Mouse (Mus musculus) left cerebral cortex, adult 2 months (tissue): ENCODE measurements around the gene Samd14. TPM values are rescaled to one million over a fixed set of nuclear protein-coding genes. Genes with fewer than 3 reads are reported as not detected.
A peak's percentile ranks its signal among the peaks of the same experiment; 100 is the strongest.
"Not testable (repeated sequence)": the region's sequence is repeated elsewhere in the genome, so short reads cannot be mapped to it uniquely, and the experiment has no call there.

Experiments
- DNase-seq, 2 experiments: peaks; one replicate each; pipeline ENCODE4 v3.0.0; 2021 to 2022; ENCODE audit warnings: low spot score in 2 of 2, mixed read lengths in 1 of 2; ENCODE audit errors: extremely low spot score in 1 of 2
- H3K27ac ChIP-seq: fragments of 200-600 bp; 2 replicates; pipeline ENCODE4 v1.8.1; 2022
- H3K4me3 ChIP-seq: fragments of 200-600 bp; 2 replicates; pipeline ENCODE4 v1.8.1; 2022
- CTCF ChIP-seq: fragments of 200-600 bp; IDR thresholded peaks from 2 replicates; pipeline ENCODE4 v1.8.1; 2022; ENCODE audit warnings: antibody characterized with exemption, mild to moderate bottlenecking, moderate library complexity
- intact Hi-C: fragments of 180-260 bp; cut with DNase I; formaldehyde crosslinking; loops from one replicate; pipeline ENCODE4 v1.15.1; 2025
- total RNA-seq, 2 experiments: library from RNA; stranded (reverse); gene quantifications; 2 replicates each; pipeline ENCODE4 v1.2.3; 2021

The Samd14 gene
- total RNA-seq, 2 experiments from 2014 or later = 25.1 to 30.1 TPM

DNA sequence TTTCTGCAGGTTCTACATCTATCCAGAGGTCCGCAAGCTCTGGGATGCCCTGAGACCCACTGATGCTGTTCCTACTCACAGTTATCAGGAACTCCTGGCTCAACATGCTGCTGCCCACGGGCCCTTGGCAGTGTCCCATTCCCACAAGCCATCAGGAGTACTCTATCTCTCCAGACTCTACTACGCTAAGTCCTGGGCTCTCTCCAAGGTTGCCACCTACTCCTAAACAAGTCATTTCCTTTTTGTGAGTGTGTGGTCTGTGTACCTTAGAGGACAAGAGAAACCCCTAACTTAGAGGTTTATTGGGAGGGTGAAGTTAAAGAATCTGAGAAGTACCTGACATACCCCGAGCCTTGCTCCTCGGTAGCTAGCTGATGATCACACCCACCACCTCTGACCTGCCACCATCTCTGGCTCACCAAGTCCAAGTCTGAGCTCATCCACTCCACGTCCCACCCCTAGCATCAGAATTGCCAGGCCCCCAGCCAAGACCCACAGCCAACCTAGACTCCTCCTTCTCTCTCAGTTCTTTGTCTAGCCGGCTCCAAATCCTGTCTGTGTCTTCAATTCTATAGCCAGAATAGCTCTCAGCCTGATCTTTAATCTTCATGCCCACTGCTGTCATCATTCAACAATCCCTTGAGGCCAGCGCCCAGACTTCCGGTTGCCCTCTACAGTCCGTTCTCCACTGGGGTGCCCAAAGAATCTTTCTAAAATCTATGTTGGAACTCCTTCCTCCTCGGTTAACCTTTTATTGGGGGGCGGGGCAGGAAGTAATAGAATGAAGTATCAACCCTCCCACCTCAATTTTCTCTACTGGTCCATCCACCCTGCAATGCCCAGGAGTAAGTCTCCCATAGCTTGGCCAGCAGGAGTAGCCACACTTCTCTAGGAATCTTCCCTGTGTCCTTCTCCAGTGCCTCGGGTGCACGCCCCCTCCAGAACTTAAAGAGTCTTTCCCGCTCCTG is 734 bp upstream of the Samd14 start:
- no peak for TF ChIP-seq CTCF
- Histone ChIP-seq H3K4me3 (peak overlapping the region; percentile 54), H3K27ac (0 out of 2 replicates have a peak overlapping the region, but pooled peaks have one; percentile 34)
- intact Hi-C loops = no loop called here
- DNase-seq = no peak

GRCm38 (mm10) chr11:95010141-95010739 is 561 bp downstream of the Samd14 start:
- intact Hi-C loops = no loop called here
- Histone ChIP-seq H3K4me3 (peak overlapping the region; percentile 54), H3K27ac (peak overlapping the region; percentile 57)
- no peak for DNase-seq
- TF ChIP-seq CTCF = no peak

GRCm38 (mm10) chr11:95010841-95011403 is 1.2 kb downstream of the Samd14 start:
- H3K4me3 ChIP-seq = 0 out of 2 replicates have a peak overlapping the region, but pooled peaks have one; percentile 26
- intact Hi-C loops, DNase-seq, H3K27ac ChIP-seq: not testable (repeated sequence)

- TF ChIP-seq CTCF = no peak
- intact Hi-C loops = no loop called here
- Histone ChIP-seq H3K27ac (no peak overlapping the region), H3K4me3 (no peak overlapping the region)
- DNase-seq = no peak
Measured at GRCm38 (mm10) chr11:95011416-95011815, 1.7 kb downstream of the Samd14 start.

- Histone ChIP-seq H3K4me3 (no peak overlapping the region), H3K27ac (no peak overlapping the region)
- DNase-seq = no peak
- intact Hi-C loops = no loop called here
- no peak for TF ChIP-seq CTCF
Measured at GRCm38 (mm10) chr11:95012075-95012474, 2.4 kb downstream of the Samd14 start.

GRCm38 (mm10) chr11:95012487-95012886 is 2.8 kb downstream of the Samd14 start:
- no peak for TF ChIP-seq CTCF
- H3K4me3 ChIP-seq = no peak overlapping the region
- H3K27ac ChIP-seq = no peak overlapping the region
- DNase-seq = no peak
- intact Hi-C loops = no loop called here

GRCm38 (mm10) chr11:95015484-95015883 is 5.8 kb downstream of the Samd14 start:
- Histone ChIP-seq H3K27ac (no peak overlapping the region), H3K4me3 (no peak overlapping the region)
- DNase-seq = no peak
- TF ChIP-seq CTCF = no peak
- intact Hi-C loops = no loop called here

DNA sequence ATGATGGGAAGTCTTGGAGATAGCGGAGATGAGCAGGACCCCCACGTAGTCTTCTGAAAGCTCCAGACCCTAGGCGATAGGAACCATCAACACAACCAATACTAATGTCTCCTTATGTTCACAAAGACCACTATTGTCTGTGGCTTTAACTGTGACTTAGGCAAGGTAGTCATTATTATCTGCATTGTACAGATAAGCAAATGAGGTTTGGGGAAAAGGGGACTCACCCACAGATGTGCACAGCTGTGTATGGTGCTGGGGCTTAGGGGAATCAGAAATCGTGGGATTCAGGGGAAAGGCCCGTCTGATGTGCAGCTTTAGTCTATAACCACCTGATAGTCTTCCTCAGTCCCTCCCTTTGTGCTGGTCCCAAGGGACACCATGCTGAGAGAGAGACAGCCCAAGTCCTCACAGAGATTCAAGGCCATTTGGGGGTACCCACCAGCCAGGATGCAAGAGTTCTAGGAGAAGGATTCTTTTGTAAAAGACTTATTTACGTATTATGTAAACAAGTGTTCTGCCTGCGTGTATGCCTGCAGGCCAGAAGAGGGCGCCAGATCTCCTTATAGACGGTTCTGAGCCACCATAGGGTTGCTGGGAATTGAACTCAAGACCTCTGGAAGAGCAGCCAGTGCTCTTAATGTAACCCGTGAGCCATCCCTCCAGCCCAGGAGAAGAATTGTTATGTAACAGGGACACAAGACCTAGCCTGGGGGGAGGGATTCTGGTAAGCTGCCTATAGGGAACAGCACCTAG is 12.7 kb downstream of the Samd14 start:
- H3K27ac ChIP-seq = no peak overlapping the region
- TF ChIP-seq CTCF = peak; percentile 47

DNA sequence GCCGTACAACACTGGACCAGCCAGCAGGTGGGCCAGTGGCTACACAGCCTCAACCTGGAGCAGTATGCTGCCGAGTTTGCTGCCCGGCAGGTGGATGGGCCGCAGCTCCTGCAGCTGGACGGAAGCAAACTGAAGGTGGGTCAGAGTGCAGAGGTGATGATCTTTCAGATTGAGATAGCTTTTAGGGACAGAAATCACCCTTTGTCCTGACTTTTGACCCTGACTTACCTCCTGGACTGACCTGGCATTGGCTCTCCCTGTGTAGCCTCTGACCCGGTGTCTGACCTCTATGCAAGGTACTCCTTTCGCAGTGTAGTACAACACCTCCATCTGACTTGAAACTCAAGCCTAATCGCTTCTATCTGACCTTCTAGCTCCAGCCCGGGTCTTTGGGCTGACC is 13.8 kb downstream of the Samd14 start:
- no peak for DNase-seq
- TF ChIP-seq CTCF = no peak
- Histone ChIP-seq H3K27ac (no peak overlapping the region), H3K4me3 (no peak overlapping the region)
- intact Hi-C loops = no loop called here

More for the DNA sequence above, 12.7 kb downstream of the Samd14 start:
- DNase-seq = no peak
- intact Hi-C loops = no loop called here
- H3K4me3 ChIP-seq = no peak overlapping the region

- H3K27ac ChIP-seq = peak overlapping the region; percentile 38; the same call in 1 of the 2 replicates
- intact Hi-C loops = no loop called here
- no peak for TF ChIP-seq CTCF
- H3K4me3 ChIP-seq = no peak overlapping the region
- peak; percentile 50 to 52 for DNase-seq
Measured at GRCm38 (mm10) chr11:95024439-95025184, 14.9 kb downstream of the Samd14 start.
